Mouse (Mus musculus) limb, embryonic 11.5 days (tissue): ENCODE data around the gene Tlk1. TPM values are rescaled to one million over a fixed set of nuclear protein-coding genes. Genes with fewer than 3 reads are reported as not detected.
"Not testable (repeated sequence)": the region's sequence is repeated elsewhere in the genome, so short reads cannot be mapped to it uniquely, and the experiment has no call there.

Source experiments
- ATAC-seq: fragments of 200-750 bp; cut with Nextera tagmentation; 2 replicates; pipeline ENCODE4 v1.8.0; 2017; ENCODE audit warnings: low read depth; ENCODE audit not compliant: insufficient number of reproducible peaks, low FRiP score, low TSS enrichment
- DNase-seq: peaks from one replicate; pipeline ENCODE4 v3.0.0-alpha.2; 2015; ENCODE audit warnings: low spot score
- H3K27ac ChIP-seq: fragments of 300-500 bp; sonication (generic); replicated peaks from 2 replicates; pipeline ENCODE4 v1.5.1; 2014; ENCODE audit warnings: low read depth, mild to moderate bottlenecking, low read length
- H3K27me3 ChIP-seq: fragments of 300-500 bp; sonication (generic); 2 replicates; pipeline ENCODE4 v1.6.1; 2014; ENCODE audit warnings: mild to moderate bottlenecking, low read length, mixed read lengths; ENCODE audit not compliant: control insufficient read depth, insufficient read depth
- H3K36me3 ChIP-seq: fragments of 300-500 bp; sonication (generic); 2 replicates; pipeline ENCODE4 v1.6.1; 2014; ENCODE audit warnings: mild to moderate bottlenecking, low read length, moderate library complexity, mixed read lengths; ENCODE audit not compliant: control insufficient read depth, insufficient read depth
- H3K4me1 ChIP-seq: fragments of 300-500 bp; sonication (generic); 2 replicates; pipeline ENCODE4 v1.6.1; 2014; ENCODE audit warnings: low read length, mixed read lengths; ENCODE audit not compliant: control insufficient read depth, insufficient read depth
- H3K4me2 ChIP-seq: fragments of 300-500 bp; sonication (generic); 2 replicates; pipeline ENCODE4 v1.6.1; 2014; ENCODE audit warnings: low read depth, mild to moderate bottlenecking, moderate library complexity; ENCODE audit not compliant: severe bottlenecking
- H3K4me3 ChIP-seq: fragments of 300-500 bp; sonication (generic); 2 replicates; pipeline ENCODE4 v1.5.1; 2014; ENCODE audit warnings: low read depth, low read length
- H3K9ac ChIP-seq: fragments of 300-500 bp; sonication (generic); 2 replicates; pipeline ENCODE4 v1.6.1; 2014; ENCODE audit warnings: mild to moderate bottlenecking, low read length
- H3K9me3 ChIP-seq: fragments of 300-500 bp; sonication (generic); 2 replicates; pipeline ENCODE4 v1.6.1; 2016; ENCODE audit warnings: low read length; ENCODE audit not compliant: control insufficient read depth
- WGBS: fragments of 180-500 bp; shearing (Covaris S2); extraction: QIAGEN DNeasy Blood & Tissue Kit; methylation state at CpG from one replicate; pipeline ENCODE4 v1.1.7; 2014; 5-methylcytosine and 5-hydroxymethylcytosine counted together
- polyA plus RNA-seq: library from polyadenylated mRNA; unstranded; fragments of >200 nt; fragmentation: Nextera tagmentation; extraction: Ambion mirVana; gene quantifications from 2 replicates; pipeline ENCODE4 v1.2.1, GENCODE M21; 2014

Gene Tlk1
- polyA plus RNA-seq, 1 experiment from 2014 or later, result 40.4 TPM

- no peaks in the 10 kb centered on the region for H3K27me3 ChIP-seq
- WGBS, result 71% methylated on average over 4 of the region's 4 CpGs
- H3K4me3 ChIP-seq, result no peak overlapping the region
- H3K9ac ChIP-seq, result no peak overlapping the region
- no peak for ATAC-seq
- H3K9me3 ChIP-seq, result no peaks in the 10 kb centered on the region
- H3K4me1 ChIP-seq, result no peaks in the 10 kb centered on the region
- DNase-seq, result no peak
- no peak overlapping the region for H3K27ac ChIP-seq
- no peaks in the 10 kb centered on the region for H3K36me3 ChIP-seq
- H3K4me2 ChIP-seq, result no peak overlapping the region
These were observed 11.9 kb downstream of the Tlk1 start for GRCm38 (mm10) chr2:70813608-70814007.

GRCm38 (mm10) chr2:70811476-70811875 lies 14.1 kb downstream of the Tlk1 start:
- Histone ChIP-seq H3K36me3 (no peaks in the 10 kb centered on the region), H3K9me3 (no peaks in the 10 kb centered on the region), H3K27me3 (no peaks in the 10 kb centered on the region), H3K4me2 (no peak overlapping the region), H3K4me1 (no peaks in the 10 kb centered on the region), H3K27ac (no peak overlapping the region), H3K4me3 (no peak overlapping the region), H3K9ac (no peak overlapping the region)
- WGBS, result 85% methylated on average over 3 of the region's 3 CpGs
- DNase-seq, result no peak
- ATAC-seq, result no peak

DNA sequence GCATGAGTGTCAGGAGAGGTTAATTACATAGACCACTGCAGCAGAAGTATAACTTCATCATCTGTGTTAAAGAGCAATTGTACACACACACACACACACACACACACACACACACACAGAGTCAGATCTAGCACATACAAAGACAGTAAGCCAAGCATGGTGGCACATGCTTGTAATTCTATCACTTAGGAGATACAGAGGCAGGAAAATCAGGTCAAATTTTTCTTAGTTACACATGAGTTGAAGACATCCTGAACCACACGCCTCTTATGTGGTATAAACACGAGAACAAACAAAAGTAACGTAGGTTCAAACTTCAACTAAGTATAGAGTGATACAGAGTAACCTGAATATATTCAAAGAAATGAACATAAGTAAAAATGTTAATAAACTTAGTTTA lies 15.6 kb downstream of the Tlk1 start:
- no peak overlapping the region for H3K27ac ChIP-seq
- H3K36me3 ChIP-seq, result no peaks in the 10 kb centered on the region
- H3K4me1 ChIP-seq, result no peaks in the 10 kb centered on the region
- ATAC-seq, result no peak
- H3K27me3 ChIP-seq, result no peaks in the 10 kb centered on the region
- 94% methylated on average over 3 of the region's 3 CpGs for WGBS
- H3K9me3 ChIP-seq, result no peaks in the 10 kb centered on the region
- DNase-seq, result no peak
- no peak overlapping the region for H3K9ac ChIP-seq
- H3K4me2 ChIP-seq, result no peak overlapping the region
- H3K4me3 ChIP-seq, result no peak overlapping the region

DNA sequence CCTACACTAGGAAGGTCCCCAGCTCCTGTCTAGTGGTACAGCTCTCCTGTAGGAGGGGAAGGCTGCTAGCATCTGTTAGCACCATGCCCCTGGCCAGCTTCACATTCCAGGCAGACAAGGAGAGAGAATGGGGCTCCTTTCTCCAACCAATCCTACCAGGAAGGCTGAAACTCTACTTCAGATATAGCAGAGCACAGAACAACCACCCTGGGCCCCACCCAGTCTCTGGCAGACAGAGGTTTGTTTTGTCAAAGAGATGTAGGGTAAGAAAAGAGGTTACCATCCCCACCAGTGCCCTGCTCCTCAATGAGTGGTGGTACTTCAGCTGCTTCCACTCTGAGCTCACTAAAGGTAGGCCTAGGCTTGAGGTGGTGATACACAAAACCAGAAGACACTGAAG lies 16.8 kb downstream of the Tlk1 start:
- Histone ChIP-seq H3K4me3 (no peak overlapping the region), H3K4me2 (no peak overlapping the region), H3K9ac (no peak overlapping the region), H3K27ac (no peak overlapping the region), H3K27me3 (no peaks in the 10 kb centered on the region), H3K4me1 (no peaks in the 10 kb centered on the region), H3K9me3 (no peaks in the 10 kb centered on the region), H3K36me3 (no peaks in the 10 kb centered on the region)
- ATAC-seq (no peak), DNase-seq (no peak)

DNA sequence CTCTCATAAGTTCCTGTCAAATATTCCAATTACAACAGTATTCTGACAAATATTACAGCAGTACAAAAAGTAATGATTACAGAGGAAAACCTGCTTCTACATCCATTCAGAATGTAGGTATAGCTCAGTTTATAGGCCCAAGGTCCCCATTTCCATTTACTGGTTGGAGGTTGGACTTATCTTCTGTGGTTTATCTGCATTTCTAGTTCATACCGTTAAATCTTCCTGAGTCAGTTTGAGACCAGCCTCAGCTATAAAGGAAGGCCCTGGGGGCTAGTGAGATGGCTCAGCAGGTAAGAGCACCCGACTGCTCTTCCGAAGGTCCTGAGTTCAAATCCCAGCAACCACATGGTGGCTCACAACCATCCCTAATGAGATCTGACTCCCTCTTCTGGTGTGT lies 17.9 kb downstream of the Tlk1 start:
- not testable (repeated sequence) for H3K9ac ChIP-seq, H3K4me3 ChIP-seq, ATAC-seq, H3K36me3 ChIP-seq, H3K27ac ChIP-seq, H3K9me3 ChIP-seq, H3K27me3 ChIP-seq, H3K4me1 ChIP-seq, H3K4me2 ChIP-seq, DNase-seq
- 94% methylated on average over 3 of the region's 3 CpGs for WGBS

DNA sequence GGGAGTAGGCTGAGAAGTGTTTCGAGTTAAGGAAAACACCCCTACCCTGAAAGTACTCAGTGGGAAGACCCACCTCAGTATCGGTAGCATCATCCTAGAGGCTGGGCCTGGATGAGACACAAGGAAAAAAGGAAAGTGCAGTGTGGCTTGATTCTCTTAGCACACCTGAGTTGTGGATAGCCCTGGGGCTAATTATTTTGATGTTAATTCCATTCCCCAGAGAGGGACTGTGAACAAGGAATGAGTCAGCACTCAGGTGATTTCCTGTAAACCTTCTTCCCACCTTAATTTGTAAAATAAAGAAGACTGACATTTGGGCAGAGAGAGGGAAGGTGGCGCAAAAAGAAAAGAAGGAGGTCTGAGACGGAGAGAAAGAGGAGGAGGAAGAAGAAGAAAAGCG lies 19.5 kb downstream of the Tlk1 start:
- Histone ChIP-seq H3K9ac (no peak overlapping the region), H3K36me3 (no peaks in the 10 kb centered on the region), H3K27ac (no peak overlapping the region), H3K9me3 (no peaks in the 10 kb centered on the region), H3K27me3 (no peaks in the 10 kb centered on the region), H3K4me3 (no peak overlapping the region), H3K4me2 (no peak overlapping the region), H3K4me1 (no peaks in the 10 kb centered on the region)
- no peak for DNase-seq
- no peak for ATAC-seq
- WGBS, result 91% methylated on average over 5 of the region's 5 CpGs

- H3K4me2 ChIP-seq, H3K4me1 ChIP-seq, DNase-seq, ATAC-seq, H3K9ac ChIP-seq, H3K9me3 ChIP-seq, H3K4me3 ChIP-seq, H3K36me3 ChIP-seq, H3K27me3 ChIP-seq, H3K27ac ChIP-seq: not testable (repeated sequence)
- WGBS, result 77% methylated on average over 4 of the region's 4 CpGs
These were observed 21.8 kb downstream of the Tlk1 start for GRCm38 (mm10) chr2:70803696-70804095.

DNA sequence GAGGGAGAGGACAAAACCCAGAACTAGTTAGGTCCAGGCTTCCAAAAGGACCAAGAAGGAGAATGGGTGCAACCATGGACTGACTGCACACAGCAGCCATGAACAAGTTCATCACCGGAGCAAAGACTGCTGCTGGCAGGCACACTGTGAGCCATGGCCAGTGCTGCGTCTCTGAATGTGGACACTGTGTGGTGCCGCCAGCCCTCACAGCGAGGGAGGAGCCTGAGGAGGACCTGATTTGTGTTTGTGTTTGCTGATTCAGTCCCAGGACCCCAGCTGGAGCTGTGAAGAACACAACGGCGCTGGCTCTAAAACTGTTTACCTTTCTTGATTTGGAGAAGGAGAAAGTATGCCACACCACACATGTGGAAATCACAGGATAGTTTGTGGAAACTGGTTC lies 22.9 kb downstream of the Tlk1 start:
- Histone ChIP-seq H3K4me2 (no peak overlapping the region), H3K27ac (no peak overlapping the region), H3K4me3 (no peak overlapping the region), H3K36me3 (no peaks in the 10 kb centered on the region), H3K4me1 (no peaks in the 10 kb centered on the region), H3K9ac (no peak overlapping the region), H3K27me3 (no peaks in the 10 kb centered on the region), H3K9me3 (no peaks in the 10 kb centered on the region)
- ATAC-seq, result no peak
- DNase-seq, result no peak
- WGBS, result 54% methylated on average over 6 of the region's 6 CpGs

DNA sequence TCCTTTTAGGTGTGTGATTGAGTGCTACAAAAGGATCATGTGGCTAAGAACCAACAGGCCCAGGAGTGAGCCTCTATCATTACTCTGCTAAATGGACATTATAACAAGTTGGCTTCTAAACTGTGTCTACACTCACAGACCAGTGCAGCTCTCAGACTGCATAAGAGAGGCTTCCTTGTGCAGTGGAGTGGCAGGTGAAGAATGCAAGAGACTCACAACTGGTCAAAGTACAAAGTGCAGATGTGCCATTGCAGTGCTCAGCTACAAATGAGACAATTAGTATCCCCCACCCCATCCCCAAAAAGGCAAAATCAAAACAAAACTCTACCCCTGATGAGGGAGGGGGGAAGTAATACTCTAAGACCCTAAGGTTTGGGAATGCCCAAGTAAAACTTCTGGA lies 24.0 kb downstream of the Tlk1 start:
- ATAC-seq, result no peak
- H3K27ac ChIP-seq, result no peak overlapping the region
- H3K27me3 ChIP-seq, result no peaks in the 10 kb centered on the region

More for the DNA sequence above, 24.0 kb downstream of the Tlk1 start:
- H3K4me1 ChIP-seq, result no peaks in the 10 kb centered on the region
- no peak overlapping the region for H3K9ac ChIP-seq
- no peak for DNase-seq
- no peaks in the 10 kb centered on the region for H3K36me3 ChIP-seq
- H3K4me2 ChIP-seq, result no peak overlapping the region
- H3K4me3 ChIP-seq, result no peak overlapping the region
- no peaks in the 10 kb centered on the region for H3K9me3 ChIP-seq
